Mouse (Mus musculus) lung, adult 2 months (tissue): ENCODE data around the gene Clec2i.
A peak's percentile ranks its signal among the peaks of the same experiment; 100 is the strongest.

Source experiments
- CTCF ChIP-seq: fragments of 200-500 bp; IDR thresholded peaks from 2 replicates; pipeline ENCODE4 v1.5.1; 2011; ENCODE audit warnings: mild to moderate bottlenecking, low read length, control low read depth; ENCODE audit not compliant: insufficient read depth
- POLR2A ChIP-seq: fragments of 200-500 bp; IDR thresholded peaks from 2 replicates; pipeline ENCODE4 v1.6.1; 2011; ENCODE audit warnings: low read depth, mild to moderate bottlenecking, control low read depth, low read length, borderline replicate concordance; ENCODE audit errors: extremely low read depth

- TF ChIP-seq CTCF (no peak), POLR2A (peak; percentile 35; the same call in 1 of the 2 replicates)
Measured at GRCm38 (mm10) chr6:128856250-128856649, 31.1 kb upstream of the Clec2i start.
